Mouse (Mus musculus): ENCODE data around the gene Olfr1391.
"Not testable (repeated sequence)": the region's sequence is repeated elsewhere in the genome, so short reads cannot be mapped to it uniquely, and the experiment has no call there.

Olfr1391 gene

GRCm38 (mm10) chr11:49322442-49322841 is at the start of gene Olfr1391:
Olfr1391 (plus strand) TSS chr11:49322742.
- no peak for DNase-seq

GRCm38 (mm10) chr11:49273834-49274519 is 48.6 kb upstream of the Olfr1391 start:
- DNase-seq: no peak

GRCm38 (mm10) chr11:49278222-49278621 is 44.3 kb upstream of the Olfr1391 start, which contains the start of gene Olfr1393:
Olfr1393 (plus strand) TSS chr11:49278304.
- DNase-seq: no peak

- not testable (repeated sequence) for DNase-seq
Observed at GRCm38 (mm10) chr11:49284982-49285381, 37.6 kb upstream of the Olfr1391 start, which contains the start of gene Olfr1392. Olfr1392 (plus strand) TSS chr11:49285282.

- no peak for DNase-seq
Observed at GRCm38 (mm10) chr11:49287251-49287650, 35.3 kb upstream of the Olfr1391 start.

GRCm38 (mm10) chr11:49292777-49293176 is 29.8 kb upstream of the Olfr1391 start:
- DNase-seq: no peak

GRCm38 (mm10) chr11:49304441-49304840 is 18.1 kb upstream of the Olfr1391 start, which contains the start of gene Olfr10:
Olfr10 (plus strand) TSS chr11:49304741.
- no peak for DNase-seq

- DNase-seq: not testable (repeated sequence)
Observed at GRCm38 (mm10) chr11:49308547-49308946, 14.0 kb upstream of the Olfr1391 start.

GRCm38 (mm10) chr11:49326726-49327125 is 4.2 kb downstream of the Olfr1391 start:
- DNase-seq: no peak

- no peak for DNase-seq
Observed at GRCm38 (mm10) chr11:49329686-49330085, 7.1 kb downstream of the Olfr1391 start.

- DNase-seq: no peak
Observed at GRCm38 (mm10) chr11:49334888-49335287, 12.3 kb downstream of the Olfr1391 start, which contains the start of gene Olfr1390. Olfr1390 (plus strand) TSS chr11:49335188.

GRCm38 (mm10) chr11:49337150-49337832 is 14.7 kb downstream of the Olfr1391 start:
- no peak for DNase-seq
